Mouse (Mus musculus) heart, postnatal 14 days (tissue): ENCODE data around the gene Epb41l4b. TPM values are rescaled to one million over a fixed set of nuclear protein-coding genes. Genes with fewer than 3 reads are reported as not detected.
A peak's percentile ranks its signal among the peaks of the same experiment; 100 is the strongest.

Experiments used
- DNase-seq, 2 experiments: peaks; one replicate each; pipeline ENCODE4 v3.0.0; 2021 to 2022
- intact Hi-C: fragments of 180-260 bp; cut with DNase I; formaldehyde crosslinking; loops from one replicate; pipeline ENCODE4 v1.15.1; 2025
- total RNA-seq, 2 experiments: library from RNA; stranded (reverse); gene quantifications; 2 replicates each; pipeline ENCODE4 v1.2.3; 2021

Epb41l4b gene
- total RNA-seq, 2 experiments from 2014 or later, result 4.3 to 4.9 TPM

- DNase-seq, result no peak
- intact Hi-C loops, result no loop called here
Observed at GRCm38 (mm10) chr4:57070640-57071039, 72.6 kb downstream of the Epb41l4b start.

- no peak for DNase-seq
- intact Hi-C loops, result loop anchor here (10.0 kb wide), 1 partner anchor 236 kb away; the partner anchor contains the start of gene Ptpn3
Observed at GRCm38 (mm10) chr4:57068397-57068796, 74.8 kb downstream of the Epb41l4b start.

GRCm38 (mm10) chr4:57067801-57068200, 75.4 kb downstream of the Epb41l4b start:
- DNase-seq, result no peak
- intact Hi-C loops, result loop anchor here (10.0 kb wide), 1 partner anchor 237 kb away; the partner anchor contains the start of gene Ptpn3

GRCm38 (mm10) chr4:57066936-57067335, 76.3 kb downstream of the Epb41l4b start:
- DNase-seq, result no peak
- intact Hi-C loops, result loop anchor here (10.0 kb wide), 1 partner anchor 238 kb away; the partner anchor contains the start of gene Ptpn3

GRCm38 (mm10) chr4:57065273-57065672, 78.0 kb downstream of the Epb41l4b start:
- intact Hi-C loops, result loop anchor here (1.0 to 10.0 kb wide), 3 partner anchors 78 to 240 kb away; partner anchors contain the start of genes Epb41l4b and Ptpn3
- DNase-seq, result peak; percentile 79 to 88

- DNase-seq, result no peak
- intact Hi-C loops, result loop anchor here (1.0 to 10.0 kb wide), 3 partner anchors 78 to 240 kb away; partner anchors contain the start of genes Epb41l4b and Ptpn3
Observed at GRCm38 (mm10) chr4:57064830-57065229, 78.4 kb downstream of the Epb41l4b start.

- no peak for DNase-seq
- intact Hi-C loops, result loop anchor here (10.0 kb wide), 1 partner anchor 244 kb away; the partner anchor contains the start of gene Ptpn3
Observed at GRCm38 (mm10) chr4:57060319-57060831, 82.9 kb downstream of the Epb41l4b start.

- no peak for DNase-seq
- intact Hi-C loops, result no loop called here
Observed at GRCm38 (mm10) chr4:57058623-57059022, 84.6 kb downstream of the Epb41l4b start.

- intact Hi-C loops, result no loop called here
- DNase-seq, result no peak
Observed at GRCm38 (mm10) chr4:57057637-57058036, 85.6 kb downstream of the Epb41l4b start.

- intact Hi-C loops, result no loop called here
- DNase-seq, result no peak
Observed at GRCm38 (mm10) chr4:57055635-57056034, 87.6 kb downstream of the Epb41l4b start.

- no peak for DNase-seq
- intact Hi-C loops, result no loop called here
Observed at GRCm38 (mm10) chr4:57049281-57049921, 93.8 kb downstream of the Epb41l4b start.

- intact Hi-C loops, result no loop called here
- no peak for DNase-seq
Observed at GRCm38 (mm10) chr4:57048566-57048965, 94.7 kb downstream of the Epb41l4b start.

GRCm38 (mm10) chr4:57046160-57046571, 97.1 kb downstream of the Epb41l4b start:
- intact Hi-C loops, result no loop called here
- no peak for DNase-seq

- intact Hi-C loops, result no loop called here
Observed at GRCm38 (mm10) chr4:57043621-57044020, 99.6 kb downstream of the Epb41l4b start.

GRCm38 (mm10) chr4:57041661-57042060, 101.6 kb downstream of the Epb41l4b start:
- no peak for DNase-seq
- intact Hi-C loops, result no loop called here

More at GRCm38 (mm10) chr4:57043621-57044020, 99.6 kb downstream of the Epb41l4b start:
- DNase-seq, result no peak

GRCm38 (mm10) chr4:57041211-57041610, 102.0 kb downstream of the Epb41l4b start:
- intact Hi-C loops, result no loop called here
- no peak for DNase-seq

GRCm38 (mm10) chr4:57040481-57040880, 102.8 kb downstream of the Epb41l4b start:
- intact Hi-C loops, result no loop called here
- no peak for DNase-seq

- DNase-seq, result no peak
- intact Hi-C loops, result no loop called here
Observed at GRCm38 (mm10) chr4:57039127-57040031, 103.9 kb downstream of the Epb41l4b start.

- no peak for DNase-seq
- intact Hi-C loops, result no loop called here
Observed at GRCm38 (mm10) chr4:57037554-57037953, 105.7 kb downstream of the Epb41l4b start.

- no peak for DNase-seq
- intact Hi-C loops, result no loop called here
Observed at GRCm38 (mm10) chr4:57034169-57034568, 109.1 kb downstream of the Epb41l4b start.

- DNase-seq, result no peak
- intact Hi-C loops, result no loop called here
Observed at GRCm38 (mm10) chr4:57031440-57031839, 111.8 kb downstream of the Epb41l4b start.
